Mouse (Mus musculus): Measurements from ENCODE around the gene B430306N03Rik.
"Not testable (repeated sequence)": the region's sequence is repeated elsewhere in the genome, so short reads cannot be mapped to it uniquely, and the experiment has no call there.

Gene B430306N03Rik

DNA sequence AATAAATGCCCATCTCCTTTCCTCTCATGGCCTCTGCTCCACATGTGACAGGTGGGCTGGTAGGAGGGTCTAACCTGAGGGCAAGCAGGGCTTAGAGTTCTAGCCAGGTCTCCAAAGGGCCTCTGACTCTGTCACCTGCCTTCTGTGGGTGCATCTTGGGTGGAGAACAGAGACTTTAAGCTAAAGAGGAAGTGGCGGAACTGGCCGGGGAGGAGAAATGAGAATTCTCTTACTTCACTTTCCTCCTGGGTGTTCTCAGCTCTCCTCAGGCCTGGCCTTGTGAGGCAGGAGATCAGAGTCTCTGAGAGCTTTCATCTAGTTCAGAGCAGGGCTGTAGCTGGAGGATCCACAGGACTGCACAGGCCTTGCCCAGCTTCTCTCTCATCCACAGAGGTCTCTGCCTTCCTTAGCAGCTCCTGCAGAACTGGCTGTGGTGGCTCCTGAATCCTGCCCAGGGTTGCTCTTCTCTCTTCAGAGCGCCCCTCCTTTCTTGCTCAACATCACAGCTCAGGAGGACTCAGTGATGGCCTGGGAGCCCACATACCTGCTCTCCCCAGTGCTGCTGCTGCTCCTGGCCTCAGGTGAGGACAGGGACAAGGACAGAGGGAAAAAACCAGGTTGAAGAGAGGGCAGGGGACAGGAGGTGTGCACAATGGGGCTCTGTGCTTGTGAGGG is at the start of gene B430306N03Rik:
TSS of gene B430306N03Rik (plus strand) at position 237 of the 675 bp plus-strand sequence.
- DNase-seq: not testable (repeated sequence)

- no peak for DNase-seq
Observed at GRCm38 (mm10) chr17:48266610-48267304, 49.2 kb upstream of the B430306N03Rik start.

DNA sequence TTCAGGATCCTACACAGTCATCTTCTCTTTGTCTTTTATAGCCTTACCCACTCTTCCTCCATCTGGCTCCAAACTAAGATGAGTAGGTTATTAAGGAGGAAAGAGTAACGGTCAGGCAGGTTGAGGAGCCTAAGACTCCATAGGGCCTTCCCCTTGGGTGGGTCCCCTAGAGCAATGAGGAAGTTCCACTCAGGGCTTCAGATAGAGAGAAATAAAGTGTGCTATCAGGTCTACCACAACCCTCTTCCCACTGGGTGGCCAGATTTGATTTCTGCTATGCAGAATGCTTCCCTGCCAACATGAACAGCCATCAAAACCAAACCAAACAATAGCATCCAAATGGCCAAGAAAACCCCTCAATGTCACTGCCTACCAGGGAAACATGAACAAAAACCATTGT is 48.4 kb upstream of the B430306N03Rik start:
- DNase-seq: no peak

DNA sequence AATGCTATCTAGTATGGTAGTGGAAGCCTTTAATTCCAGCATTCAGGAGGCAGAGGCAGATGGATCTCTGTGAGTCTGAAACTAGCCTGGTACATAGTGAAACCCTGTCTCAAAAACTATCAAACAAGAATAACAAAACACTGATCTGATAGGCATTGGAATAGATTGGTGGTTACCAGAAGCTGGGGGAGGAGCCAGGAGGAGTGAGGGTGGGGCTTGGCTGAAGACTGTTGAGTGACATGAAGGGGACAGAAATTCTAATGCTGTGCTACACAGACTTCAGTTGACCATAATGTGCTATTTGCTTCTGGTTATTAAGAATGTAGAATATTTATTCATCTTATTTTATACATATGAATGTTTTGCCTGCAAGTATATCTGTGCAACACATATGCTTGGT is 47.7 kb upstream of the B430306N03Rik start:
- DNase-seq: no peak

DNA sequence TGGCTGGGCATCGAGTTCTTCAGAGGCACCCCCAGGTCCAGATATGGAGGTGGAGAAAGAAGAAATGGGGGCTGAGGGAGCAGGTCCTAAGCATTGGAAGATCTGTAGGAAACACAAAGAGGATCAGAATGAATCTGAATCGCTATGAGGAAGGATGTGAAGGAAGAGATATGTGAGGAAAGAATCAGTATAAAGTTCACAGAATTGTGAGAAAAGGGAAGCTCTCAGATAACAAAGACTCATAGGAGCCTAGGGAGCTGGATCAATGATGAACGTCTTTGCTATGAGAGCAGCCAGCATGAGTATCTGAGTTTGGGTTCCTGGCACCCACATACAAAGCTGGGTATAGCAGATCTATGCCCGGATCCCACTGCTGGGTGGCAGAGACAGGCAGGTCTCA is 46.1 kb upstream of the B430306N03Rik start:
- no peak for DNase-seq

GRCm38 (mm10) chr17:48272158-48272557 is 43.8 kb upstream of the B430306N03Rik start:
- no peak for DNase-seq

GRCm38 (mm10) chr17:48272598-48272997 is 43.3 kb upstream of the B430306N03Rik start:
- no peak for DNase-seq

- DNase-seq: no peak
Observed at GRCm38 (mm10) chr17:48274098-48274497, 41.8 kb upstream of the B430306N03Rik start.

DNA sequence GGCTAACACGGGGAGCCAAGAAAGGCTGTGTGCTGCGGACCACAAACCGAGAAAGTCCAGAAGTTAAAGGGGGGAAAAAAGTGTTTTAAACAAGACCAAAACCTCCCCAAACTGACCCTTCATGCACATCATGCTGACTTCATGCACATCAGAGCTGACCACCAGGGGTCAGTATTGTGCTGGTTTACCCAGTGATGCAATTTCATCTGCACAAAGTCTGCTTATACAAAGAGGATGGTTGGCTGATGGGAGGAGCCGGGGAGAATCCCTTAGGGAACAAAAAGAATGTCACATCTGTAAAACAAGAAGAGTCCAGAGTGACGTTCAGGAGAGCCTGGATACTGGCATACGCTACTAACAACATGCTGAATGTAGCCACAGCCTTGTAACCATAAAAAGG is 41.1 kb upstream of the B430306N03Rik start:
- DNase-seq: peak; percentile 80

DNA sequence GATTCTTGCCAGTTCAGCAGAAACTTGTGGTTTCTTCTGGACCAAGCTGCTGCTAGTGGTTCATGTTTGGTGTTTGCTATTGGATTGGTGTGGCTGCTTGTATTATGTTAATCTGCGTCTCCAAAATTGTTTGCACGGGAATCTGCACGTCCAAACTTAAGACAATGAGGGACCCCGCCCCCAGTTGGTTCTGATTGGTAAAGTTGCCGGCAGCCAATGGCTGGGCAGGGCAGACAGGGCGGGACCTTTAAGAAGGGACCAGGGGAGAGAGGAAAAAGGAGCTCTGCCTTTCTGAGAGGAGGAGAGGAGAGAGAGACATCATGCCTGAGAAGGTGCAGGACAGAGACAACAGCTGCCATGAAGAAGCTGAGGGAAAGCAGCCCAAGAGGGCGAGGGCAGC is 40.2 kb upstream of the B430306N03Rik start:
- no peak for DNase-seq

GRCm38 (mm10) chr17:48278381-48278780 is 37.6 kb upstream of the B430306N03Rik start:
- no peak for DNase-seq

DNA sequence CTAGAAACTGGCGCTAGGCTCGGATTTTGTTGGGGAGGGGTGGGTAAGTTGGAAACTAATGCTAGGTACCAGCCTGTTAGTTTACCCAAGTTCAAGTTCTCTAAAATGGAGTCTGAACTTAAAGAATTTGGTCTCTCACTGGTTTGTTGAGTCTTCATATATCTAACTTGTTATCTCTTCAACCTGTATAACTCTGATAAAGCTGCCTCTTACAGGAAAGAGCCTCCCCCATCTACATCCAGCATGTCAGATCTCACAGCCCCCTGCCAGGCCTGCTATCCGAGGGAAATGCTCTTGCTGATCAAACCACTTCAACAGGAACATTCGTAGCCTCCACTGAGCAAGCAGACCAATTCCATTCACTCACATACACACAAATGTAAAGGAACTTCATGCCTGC is 36.9 kb upstream of the B430306N03Rik start:
- no peak for DNase-seq

- no peak for DNase-seq
Observed at GRCm38 (mm10) chr17:48280943-48281738, 34.8 kb upstream of the B430306N03Rik start.

GRCm38 (mm10) chr17:48281739-48282085 is 34.2 kb upstream of the B430306N03Rik start:
- DNase-seq: no peak

DNA sequence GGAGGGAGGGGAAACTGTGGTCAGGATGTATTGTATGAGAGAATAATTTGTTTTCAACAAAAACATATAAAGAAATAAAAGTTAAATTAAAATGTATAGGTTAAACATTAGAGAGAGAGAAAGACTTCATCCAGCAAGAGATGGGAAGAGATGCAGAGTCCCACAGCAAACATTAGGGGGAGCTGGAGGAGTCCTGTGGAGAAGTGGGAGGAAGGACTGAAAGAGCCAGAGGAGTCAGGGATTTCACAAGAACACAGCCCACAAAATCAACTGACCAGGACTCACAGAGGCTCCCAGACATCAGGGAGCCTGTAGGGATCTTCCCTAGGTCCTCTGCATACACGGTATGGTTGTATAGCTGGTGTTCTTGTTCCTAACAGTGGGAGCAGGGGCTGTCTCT is 29.2 kb upstream of the B430306N03Rik start:
- DNase-seq: no peak

DNA sequence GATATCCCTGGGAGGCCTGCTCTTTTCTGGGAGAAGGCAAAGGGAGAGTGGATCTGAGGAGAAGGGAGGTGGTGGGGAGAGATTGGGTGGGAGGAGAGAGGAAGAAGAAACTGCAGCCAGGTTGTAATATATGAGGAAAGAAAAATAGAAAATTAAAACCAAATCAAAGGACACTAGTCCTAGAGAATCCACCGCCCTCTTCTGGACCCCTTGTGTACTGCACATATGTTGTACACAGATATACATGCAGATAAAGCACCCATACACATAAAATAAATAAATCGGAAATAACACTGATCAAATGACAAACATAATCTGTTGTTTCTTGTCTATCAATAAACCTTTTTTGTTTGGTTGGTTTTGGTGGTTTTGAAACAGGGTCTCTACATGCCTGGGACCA is 28.7 kb upstream of the B430306N03Rik start:
- no peak for DNase-seq

GRCm38 (mm10) chr17:48293500-48294194 is 22.3 kb upstream of the B430306N03Rik start:
- no peak for DNase-seq

GRCm38 (mm10) chr17:48299203-48299602 is 16.7 kb upstream of the B430306N03Rik start, which contains the start of gene Treml2:
Gene Treml2, plus strand, starts transcription at chr17:48299498.
- no peak for DNase-seq

GRCm38 (mm10) chr17:48299756-48300155 is 16.2 kb upstream of the B430306N03Rik start:
- no peak for DNase-seq

- no peak for DNase-seq
Observed at GRCm38 (mm10) chr17:48300199-48300598, 15.7 kb upstream of the B430306N03Rik start.

GRCm38 (mm10) chr17:48300861-48301260 is 15.1 kb upstream of the B430306N03Rik start:
- DNase-seq: no peak

DNA sequence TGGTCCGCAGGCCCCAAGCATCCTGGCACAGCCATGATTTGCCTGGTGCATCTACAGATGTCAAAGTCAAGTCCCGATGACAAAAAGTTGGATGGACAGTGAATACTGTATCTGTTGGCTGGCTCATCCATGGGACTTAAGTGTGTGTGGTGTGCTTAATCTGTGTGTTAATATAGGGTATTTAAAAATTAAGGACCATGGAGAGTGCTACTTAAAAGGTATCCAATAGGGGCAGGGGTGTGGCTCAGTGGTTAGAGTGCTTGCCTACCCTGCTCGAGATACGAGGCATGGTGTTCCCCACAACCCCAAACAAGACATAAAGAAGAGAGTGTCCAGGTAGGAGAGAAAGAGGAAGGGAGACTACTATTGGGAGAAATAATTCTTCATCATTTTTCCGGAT is 14.1 kb upstream of the B430306N03Rik start:
- DNase-seq: no peak

- no peak for DNase-seq
Observed at GRCm38 (mm10) chr17:48312124-48312523, 3.8 kb upstream of the B430306N03Rik start.

All from kidney, adult 9 months (tissue).